Mouse (Mus musculus): ENCODE measurements around the gene Wdr83os. TPM values are rescaled to one million over a fixed set of nuclear protein-coding genes. Genes with fewer than 3 reads are reported as not detected.

The Wdr83os gene
- polyA plus RNA-seq, 1 experiment, result 166 TPM

GRCm38 (mm10) chr8:85086238-85086637 is 5.7 kb downstream of the Wdr83os start:
- H3K4me2 ChIP-seq (ENCODE audit: low read depth), result no peak overlapping the region
- no peak overlapping the region for H3K4me3 ChIP-seq
- H3ac ChIP-seq (ENCODE audit: control insufficient read depth, insufficient read length), result no peak overlapping the region
- peaks cover 10% of the 10 kb centered on the region for H3K36me3 ChIP-seq (ENCODE audit: control insufficient read depth, insufficient read depth)
- H3K79me2 ChIP-seq (ENCODE audit: control insufficient read depth, insufficient read depth), result no peaks in the 10 kb centered on the region
- TF ChIP-seq CEBPB (IDR thresholded peaks at IDR 0.05; ENCODE audit: insufficient read depth, poor library complexity, severe bottlenecking) (no peak), E2F4 (IDR thresholded peaks at IDR 0.05; ENCODE audit: insufficient read depth) (no peak), REST (IDR thresholded peaks at IDR 0.05; ENCODE audit: insufficient read depth, insufficient read length) (no peak), TCF12 (IDR thresholded peaks at IDR 0.05; ENCODE audit: insufficient read depth, poor library complexity, severe bottlenecking) (no peak), SRF (IDR thresholded peaks at IDR 0.05; ENCODE audit: control insufficient read depth, insufficient read length, low read depth) (no peak), POLR2AphosphoS2 (IDR thresholded peaks at IDR 0.05; ENCODE audit: insufficient read length, low read depth) (no peak), TCF3 (IDR thresholded peaks at IDR 0.05; ENCODE audit: insufficient read length, low read depth) (no peak), MAX (IDR thresholded peaks at IDR 0.05; ENCODE audit: low read depth) (no peak), MYOG (IDR thresholded peaks at IDR 0.05; ENCODE audit: control insufficient read depth in 1 of 3, insufficient read depth in 1 of 3, insufficient read length in 2 of 3, low read depth in 2 of 3) (no peak), POLR2A (IDR thresholded peaks at IDR 0.05; ENCODE audit: insufficient read length, low read depth) (no peak), USF1 (IDR thresholded peaks at IDR 0.05; ENCODE audit: low read depth) (no peak), MYOD1 (IDR thresholded peaks at IDR 0.05; ENCODE audit: control insufficient read depth in 1 of 3, insufficient read length in 2 of 3, low read depth in 2 of 3) (no peak)
- H3K27me3 ChIP-seq (ENCODE audit: control insufficient read depth, insufficient read depth, insufficient read length), result no peaks in the 10 kb centered on the region

- TF ChIP-seq MYOG (IDR thresholded peaks at IDR 0.05; ENCODE audit: control insufficient read depth in 1 of 3, insufficient read depth in 1 of 3, insufficient read length in 2 of 3, low read depth in 2 of 3) (no peak), E2F4 (IDR thresholded peaks at IDR 0.05; ENCODE audit: insufficient read depth) (no peak), USF1 (IDR thresholded peaks at IDR 0.05; ENCODE audit: low read depth) (no peak), POLR2A (IDR thresholded peaks at IDR 0.05; ENCODE audit: insufficient read length, low read depth) (no peak), TCF12 (IDR thresholded peaks at IDR 0.05; ENCODE audit: insufficient read depth, poor library complexity, severe bottlenecking) (no peak), POLR2AphosphoS2 (IDR thresholded peaks at IDR 0.05; ENCODE audit: insufficient read length, low read depth) (no peak), MYOD1 (IDR thresholded peaks at IDR 0.05; ENCODE audit: control insufficient read depth in 1 of 3, insufficient read length in 2 of 3, low read depth in 2 of 3) (no peak), SRF (IDR thresholded peaks at IDR 0.05; ENCODE audit: control insufficient read depth, insufficient read length, low read depth) (no peak), TCF3 (IDR thresholded peaks at IDR 0.05; ENCODE audit: insufficient read length, low read depth) (no peak), CEBPB (IDR thresholded peaks at IDR 0.05; ENCODE audit: insufficient read depth, poor library complexity, severe bottlenecking) (no peak), REST (IDR thresholded peaks at IDR 0.05; ENCODE audit: insufficient read depth, insufficient read length) (no peak), MAX (IDR thresholded peaks at IDR 0.05; ENCODE audit: low read depth) (no peak)
Measured at GRCm38 (mm10) chr8:85088771-85089170, 8.2 kb downstream of the Wdr83os start.

GRCm38 (mm10) chr8:85090856-85091255 is 10.3 kb downstream of the Wdr83os start:
- Histone ChIP-seq H3K79me2 (ENCODE audit: control insufficient read depth, insufficient read depth) (no peaks in the 10 kb centered on the region), H3K36me3 (ENCODE audit: control insufficient read depth, insufficient read depth) (peaks cover 10% of the 10 kb centered on the region), H3K4me3 (no peak overlapping the region), H3ac (ENCODE audit: control insufficient read depth, insufficient read length) (no peak overlapping the region), H3K4me2 (ENCODE audit: low read depth) (no peak overlapping the region), H3K27me3 (ENCODE audit: control insufficient read depth, insufficient read depth, insufficient read length) (no peaks in the 10 kb centered on the region)
- no peak for TF ChIP-seq TCF3 (IDR thresholded peaks at IDR 0.05; ENCODE audit: insufficient read length, low read depth)
- TF ChIP-seq MYOG (IDR thresholded peaks at IDR 0.05; ENCODE audit: control insufficient read depth in 1 of 3, insufficient read depth in 1 of 3, insufficient read length in 2 of 3, low read depth in 2 of 3), result no peak
- TF ChIP-seq MYOD1 (IDR thresholded peaks at IDR 0.05; ENCODE audit: control insufficient read depth in 1 of 3, insufficient read length in 2 of 3, low read depth in 2 of 3), result no peak

More at GRCm38 (mm10) chr8:85088771-85089170, 8.2 kb downstream of the Wdr83os start:
- no peaks in the 10 kb centered on the region for H3K27me3 ChIP-seq (ENCODE audit: control insufficient read depth, insufficient read depth, insufficient read length)
- no peak overlapping the region for H3K4me3 ChIP-seq
- no peak overlapping the region for H3K4me2 ChIP-seq (ENCODE audit: low read depth)
- H3K79me2 ChIP-seq (ENCODE audit: control insufficient read depth, insufficient read depth), result no peaks in the 10 kb centered on the region
- H3ac ChIP-seq (ENCODE audit: control insufficient read depth, insufficient read length), result no peak overlapping the region
- peaks cover 10% of the 10 kb centered on the region for H3K36me3 ChIP-seq (ENCODE audit: control insufficient read depth, insufficient read depth)

- Histone ChIP-seq H3K36me3 (ENCODE audit: control insufficient read depth, insufficient read depth) (peaks cover 8% of the 10 kb centered on the region), H3K4me2 (ENCODE audit: low read depth) (no peak overlapping the region)
- TF ChIP-seq REST (IDR thresholded peaks at IDR 0.05; ENCODE audit: insufficient read depth, insufficient read length), result no peak
- no peak for TF ChIP-seq TCF12 (IDR thresholded peaks at IDR 0.05; ENCODE audit: insufficient read depth, poor library complexity, severe bottlenecking)
- TF ChIP-seq E2F4 (IDR thresholded peaks at IDR 0.05; ENCODE audit: insufficient read depth), result no peak
- TF ChIP-seq POLR2A (IDR thresholded peaks at IDR 0.05; ENCODE audit: insufficient read length, low read depth), result no peak
- no peak for TF ChIP-seq MAX (IDR thresholded peaks at IDR 0.05; ENCODE audit: low read depth)
- TF ChIP-seq USF1 (IDR thresholded peaks at IDR 0.05; ENCODE audit: low read depth), result no peak
- TF ChIP-seq MYOD1 (IDR thresholded peaks at IDR 0.05; ENCODE audit: control insufficient read depth in 1 of 3, insufficient read length in 2 of 3, low read depth in 2 of 3), result no peak
Measured at GRCm38 (mm10) chr8:85091526-85092090, 11.1 kb downstream of the Wdr83os start.

GRCm38 (mm10) chr8:85095051-85095450 is 14.5 kb downstream of the Wdr83os start:
- Histone ChIP-seq H3K4me2 (ENCODE audit: low read depth) (no peak overlapping the region), H3K4me3 (no peak overlapping the region), H3ac (ENCODE audit: control insufficient read depth, insufficient read length) (no peak overlapping the region), H3K79me2 (ENCODE audit: control insufficient read depth, insufficient read depth) (no peaks in the 10 kb centered on the region), H3K27me3 (ENCODE audit: control insufficient read depth, insufficient read depth, insufficient read length) (no peaks in the 10 kb centered on the region), H3K36me3 (ENCODE audit: control insufficient read depth, insufficient read depth) (no peaks in the 10 kb centered on the region)
- TF ChIP-seq TCF3 (IDR thresholded peaks at IDR 0.05; ENCODE audit: insufficient read length, low read depth), result no peak
- no peak for TF ChIP-seq REST (IDR thresholded peaks at IDR 0.05; ENCODE audit: insufficient read depth, insufficient read length)
- no peak for TF ChIP-seq USF1 (IDR thresholded peaks at IDR 0.05; ENCODE audit: low read depth)
- TF ChIP-seq MAX (IDR thresholded peaks at IDR 0.05; ENCODE audit: low read depth), result no peak
- no peak for TF ChIP-seq CEBPB (IDR thresholded peaks at IDR 0.05; ENCODE audit: insufficient read depth, poor library complexity, severe bottlenecking)
- no peak for TF ChIP-seq SRF (IDR thresholded peaks at IDR 0.05; ENCODE audit: control insufficient read depth, insufficient read length, low read depth)
- no peak for TF ChIP-seq TCF12 (IDR thresholded peaks at IDR 0.05; ENCODE audit: insufficient read depth, poor library complexity, severe bottlenecking)

More at GRCm38 (mm10) chr8:85091526-85092090, 11.1 kb downstream of the Wdr83os start:
- no peaks in the 10 kb centered on the region for H3K79me2 ChIP-seq (ENCODE audit: control insufficient read depth, insufficient read depth)
- H3K27me3 ChIP-seq (ENCODE audit: control insufficient read depth, insufficient read depth, insufficient read length), result no peaks in the 10 kb centered on the region
- no peak overlapping the region for H3ac ChIP-seq (ENCODE audit: control insufficient read depth, insufficient read length)
- H3K4me3 ChIP-seq, result no peak overlapping the region
